Mouse (Mus musculus) CH12.LX (cell line): ENCODE measurements around the gene Gm20518.

Experiments used
- CTCF ChIP-seq, 2 experiments: IDR thresholded peaks in 1 of 2; conservative IDR thresholded peaks in 1 of 2; 2 replicates each; pipeline ENCODE4 v1.5.1; 2011 to 2012; ENCODE audit warnings: low read depth in 2 of 2, low read length in 2 of 2, improper control_type of control experiment in 1 of 2, inconsistent platforms in 1 of 2, mild to moderate bottlenecking in 1 of 2, moderate library complexity in 1 of 2
- GABPA ChIP-seq: IDR thresholded peaks from 2 replicates; pipeline ENCODE4 v1.6.1; 2012; ENCODE audit warnings: low read depth, low read length, improper control_type of control experiment, inconsistent platforms; ENCODE audit not compliant: insufficient replicate concordance
- NELFE ChIP-seq: IDR thresholded peaks from 2 replicates; pipeline ENCODE4 v1.6.1; 2011; ENCODE audit warnings: low read depth, low read length, improper control_type of control experiment
- POLR2A ChIP-seq: IDR thresholded peaks from 2 replicates; pipeline ENCODE4 v1.6.1; 2011; ENCODE audit warnings: low read depth, mild to moderate bottlenecking, improper control_type of control experiment, low read length

- TF ChIP-seq NELFE, result no peak
- no peak for TF ChIP-seq CTCF (conservative IDR thresholded peaks at IDR 0.05 in 1 of 2, IDR thresholded peaks at IDR 0.05 in 1 of 2; ENCODE audit: low read depth in 2 of 2, low read length in 2 of 2)
- no peak for TF ChIP-seq POLR2A
- no peak for TF ChIP-seq GABPA
These were observed 89.0 kb downstream of the Gm20518 start for GRCm38 (mm10) chr16:17802456-17802838.
